Mouse (Mus musculus) regulatory T cell (primary cell): ENCODE results near the gene Gm10260.

Experiments used
- in situ Hi-C: fragments of 300-600 bp; cut with MboI, MseI; formaldehyde crosslinking; loops from one replicate; pipeline ENCODE4 v1.15.1; 2025; ENCODE audit warnings: high pct_unique_total_duplicates

Gene Gm10260

GRCm38 (mm10) chr13:97768803-97769202, 8.4 kb upstream of the Gm10260 start:
- in situ Hi-C loops, result loop anchor here (10.0 kb wide), 1 partner anchor 1356 kb away; no protein-coding TSS in a partner anchor

- in situ Hi-C loops, result loop anchor here (10.0 kb wide), 1 partner anchor 1357 kb away; no protein-coding TSS in a partner anchor
Measured at GRCm38 (mm10) chr13:97768046-97768682, 7.7 kb upstream of the Gm10260 start.

- in situ Hi-C loops, result loop anchor here (10.0 kb wide), 1 partner anchor 1358 kb away; no protein-coding TSS in a partner anchor
Measured at GRCm38 (mm10) chr13:97766600-97766999, 6.2 kb upstream of the Gm10260 start.

GRCm38 (mm10) chr13:97765913-97766312, 5.5 kb upstream of the Gm10260 start:
- in situ Hi-C loops, result loop anchor here (10.0 kb wide), 1 partner anchor 1359 kb away; no protein-coding TSS in a partner anchor

- in situ Hi-C loops, result loop anchor here (10.0 kb wide), 1 partner anchor 1361 kb away; no protein-coding TSS in a partner anchor
Measured at GRCm38 (mm10) chr13:97764067-97764466, 3.6 kb upstream of the Gm10260 start.

- in situ Hi-C loops, result loop anchor here (10.0 kb wide), 1 partner anchor 1361 kb away; no protein-coding TSS in a partner anchor
Measured at GRCm38 (mm10) chr13:97763436-97763835, 3.0 kb upstream of the Gm10260 start.

GRCm38 (mm10) chr13:97762121-97762520, 1.7 kb upstream of the Gm10260 start:
- in situ Hi-C loops, result loop anchor here (10.0 kb wide), 1 partner anchor 1363 kb away; no protein-coding TSS in a partner anchor

- in situ Hi-C loops, result no loop called here
Measured at GRCm38 (mm10) chr13:97757033-97757432, 3.4 kb downstream of the Gm10260 start.

- in situ Hi-C loops, result no loop called here
Measured at GRCm38 (mm10) chr13:97756091-97756490, 4.3 kb downstream of the Gm10260 start.

GRCm38 (mm10) chr13:97750851-97751381, 9.5 kb downstream of the Gm10260 start:
- in situ Hi-C loops, result no loop called here

GRCm38 (mm10) chr13:97747037-97747860, 13.2 kb downstream of the Gm10260 start:
- in situ Hi-C loops, result no loop called here

- in situ Hi-C loops, result no loop called here
Measured at GRCm38 (mm10) chr13:97744669-97745068, 15.8 kb downstream of the Gm10260 start.

GRCm38 (mm10) chr13:97744036-97744435, 16.4 kb downstream of the Gm10260 start:
- in situ Hi-C loops, result no loop called here

- in situ Hi-C loops, result no loop called here
Measured at GRCm38 (mm10) chr13:97743229-97743988, 17.0 kb downstream of the Gm10260 start.

GRCm38 (mm10) chr13:97735931-97736330, 24.5 kb downstream of the Gm10260 start:
- in situ Hi-C loops, result no loop called here

GRCm38 (mm10) chr13:97734760-97735159, 25.7 kb downstream of the Gm10260 start:
- in situ Hi-C loops, result no loop called here

GRCm38 (mm10) chr13:97725160-97725825, 35.1 kb downstream of the Gm10260 start:
- in situ Hi-C loops, result no loop called here

- in situ Hi-C loops, result no loop called here
Measured at GRCm38 (mm10) chr13:97724551-97724950, 35.9 kb downstream of the Gm10260 start.

- in situ Hi-C loops, result no loop called here
Measured at GRCm38 (mm10) chr13:97712506-97713275, 47.7 kb downstream of the Gm10260 start.

- in situ Hi-C loops, result no loop called here
Measured at GRCm38 (mm10) chr13:97711510-97711909, 48.9 kb downstream of the Gm10260 start.
